Mouse (Mus musculus) lung, adult 2 months (tissue): ENCODE results near the gene Zbtb11.

Source experiments
- CTCF ChIP-seq: fragments of 200-500 bp; IDR thresholded peaks from 2 replicates; pipeline ENCODE4 v1.5.1; 2011; ENCODE audit warnings: mild to moderate bottlenecking, low read length, control low read depth; ENCODE audit not compliant: insufficient read depth
- POLR2A ChIP-seq: fragments of 200-500 bp; IDR thresholded peaks from 2 replicates; pipeline ENCODE4 v1.6.1; 2011; ENCODE audit warnings: low read depth, mild to moderate bottlenecking, control low read depth, low read length, borderline replicate concordance; ENCODE audit errors: extremely low read depth

DNA sequence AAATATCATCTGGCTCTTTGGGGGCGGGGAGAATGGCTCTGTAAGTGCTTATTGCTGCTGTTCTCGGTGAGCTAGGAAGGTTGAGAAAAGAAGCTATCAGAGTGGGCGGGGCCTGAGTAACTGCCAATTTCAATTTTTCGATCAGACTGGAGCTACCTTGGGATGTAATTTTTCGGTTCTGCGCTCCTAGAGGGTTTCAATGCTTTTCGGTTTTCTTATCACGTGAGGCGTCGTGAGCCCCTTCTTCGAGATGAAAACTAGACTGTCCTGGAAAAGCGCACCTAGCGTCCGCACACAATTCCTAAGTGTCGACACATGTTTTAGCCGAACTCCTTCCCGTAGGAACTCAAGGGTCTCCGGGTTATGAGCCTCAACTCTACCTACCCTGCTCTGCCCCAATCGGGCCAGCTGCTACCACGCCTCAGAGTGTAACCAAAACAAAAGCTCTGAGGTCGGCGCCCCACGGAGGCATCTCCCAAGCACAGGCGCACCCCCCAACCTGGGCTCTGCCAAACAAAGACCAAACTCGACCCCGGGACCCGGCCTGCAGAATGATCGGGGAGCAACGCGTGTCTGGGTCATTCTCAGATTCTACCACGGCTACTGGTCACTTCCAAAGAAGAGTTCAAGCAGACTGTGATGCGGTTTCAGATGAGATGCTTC is 39.9 kb upstream of the Zbtb11 start:
- TF ChIP-seq CTCF = no peak
- TF ChIP-seq POLR2A = no peak
